Mouse (Mus musculus) megakaryocyte, adult 5-6 weeks (primary cell): ENCODE results near the gene Psmb7. TPM values are rescaled to one million over a fixed set of nuclear protein-coding genes. Genes with fewer than 3 reads are reported as not detected.

Experiments
- ATAC-seq: 2 replicates; pipeline ENCODE4 v1.8.0; 2016; ENCODE audit warnings: mild to moderate bottlenecking, inconsistent platforms; ENCODE audit not compliant: poor library complexity, severe bottlenecking
- total RNA-seq, 2 experiments: library from RNA; stranded (forward) in 1 of 2; stranded (reverse) in 1 of 2; fragments of 153-499, 151-499 nt in 1 of 2; fragments of 221-1000, 200-1000 nt in 1 of 2; gene quantifications; 2 replicates each; pipeline versions ENCODE4 v1.2.3 to v1.2.4; 2015 to 2017

Psmb7 gene
- total RNA-seq, 2 experiments from 2014 or later, result 197 to 268 TPM

DNA sequence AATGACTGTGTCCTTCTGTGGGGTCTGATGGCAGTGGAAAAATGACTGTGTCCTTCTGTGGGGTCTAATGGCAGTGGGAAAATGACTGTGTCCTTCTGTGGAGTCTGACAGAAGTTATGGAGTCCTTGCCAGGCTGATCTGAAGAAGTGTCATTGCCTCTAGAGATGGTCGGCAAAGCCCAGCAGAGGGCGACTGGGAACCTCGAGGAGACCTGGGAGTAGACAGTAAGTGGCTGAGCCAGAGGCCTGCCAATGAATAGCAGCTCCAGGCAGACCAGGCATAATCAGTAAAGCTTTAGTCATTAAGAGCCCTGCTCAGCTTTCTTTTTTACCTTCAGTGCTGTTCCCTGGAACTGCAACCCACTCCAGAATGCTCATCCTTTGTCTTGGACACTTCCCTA lies 2.0 kb upstream of the Psmb7 start:
- 0 out of 2 replicates have a peak, but pooled peaks have one; percentile 29 for ATAC-seq

DNA sequence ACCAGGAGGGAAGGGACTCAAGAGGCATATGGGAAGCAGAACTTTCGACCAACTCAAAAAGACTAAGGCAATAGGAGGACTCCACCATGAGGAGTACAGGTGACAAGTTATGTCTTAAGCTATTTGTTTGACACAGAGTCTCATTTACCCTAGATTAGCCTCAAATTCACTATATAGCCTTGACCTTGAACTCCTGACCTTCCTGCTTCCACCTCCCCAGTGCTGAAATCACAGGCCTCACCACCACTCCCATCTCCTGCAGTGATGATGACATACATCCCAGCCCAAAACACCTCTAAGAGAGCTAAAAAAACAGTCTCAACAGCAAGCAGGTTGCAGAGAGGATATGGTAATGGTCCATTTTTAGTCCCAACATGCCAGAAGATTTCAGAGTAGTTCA lies 2.1 kb downstream of the Psmb7 start:
- no peak for ATAC-seq

DNA sequence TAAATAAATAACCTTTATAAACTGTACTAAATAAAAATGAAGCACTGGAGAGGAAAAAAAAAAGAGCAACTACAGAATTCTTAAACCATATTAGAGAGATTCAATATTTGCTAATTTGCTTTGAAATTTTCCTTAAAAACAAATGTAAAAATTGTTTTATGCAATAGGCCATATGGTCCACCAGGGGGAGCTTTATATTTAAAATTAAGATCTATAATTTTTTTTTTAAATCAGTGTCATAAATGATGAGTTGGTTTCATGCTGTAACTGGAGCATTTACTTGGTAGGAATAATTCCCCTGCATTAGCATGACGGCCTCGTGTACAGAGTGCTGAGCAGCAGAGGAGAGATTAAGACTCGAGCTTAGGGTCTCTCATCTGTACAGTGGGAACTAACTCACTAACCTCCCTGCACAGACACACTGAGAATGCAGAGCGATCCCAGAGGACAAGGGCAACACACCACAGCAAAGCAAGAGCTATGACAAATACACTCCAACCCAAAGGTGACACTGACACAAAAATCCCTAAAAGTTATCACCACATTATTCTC lies 6.1 kb downstream of the Psmb7 start:
- ATAC-seq, result no peak

DNA sequence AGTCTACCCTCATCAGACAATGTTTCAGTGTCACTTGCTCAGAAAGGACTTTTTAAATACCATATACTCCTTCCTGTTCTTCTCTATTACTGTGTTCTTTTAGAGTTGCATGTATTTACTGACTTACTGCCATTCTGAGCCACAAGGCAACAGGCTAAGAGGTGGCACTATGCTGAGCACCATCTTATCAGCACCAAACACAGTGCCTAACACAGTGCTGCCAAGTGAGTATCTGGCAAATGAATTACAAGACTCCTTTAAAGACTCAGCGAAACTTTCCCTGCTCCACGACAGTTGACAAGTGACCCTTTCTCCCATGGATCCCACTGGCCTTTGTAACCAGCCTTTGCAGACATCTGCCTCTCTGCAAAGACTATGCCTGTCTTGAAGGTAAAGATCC lies 13.3 kb downstream of the Psmb7 start:
- ATAC-seq, result no peak

DNA sequence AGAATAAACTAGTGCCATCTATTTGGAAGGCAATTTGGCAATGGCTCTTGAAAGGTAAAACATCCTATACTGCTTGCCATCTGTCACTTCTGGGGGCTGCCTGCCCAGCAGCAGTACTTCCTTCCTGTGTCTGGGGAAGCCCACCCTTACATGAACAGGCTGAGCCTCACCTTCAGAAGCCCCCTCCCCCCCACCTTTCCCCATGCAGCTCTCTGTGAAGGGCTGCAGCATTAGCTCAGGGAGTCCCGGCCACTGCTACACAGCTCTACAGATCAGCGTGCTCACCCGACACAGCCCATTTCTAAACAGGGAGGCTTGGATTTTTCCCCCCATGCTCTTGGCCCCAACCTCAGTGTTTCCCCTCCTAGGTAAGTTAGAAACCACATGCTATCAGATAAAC lies 14.4 kb downstream of the Psmb7 start:
- ATAC-seq, result no peak

DNA sequence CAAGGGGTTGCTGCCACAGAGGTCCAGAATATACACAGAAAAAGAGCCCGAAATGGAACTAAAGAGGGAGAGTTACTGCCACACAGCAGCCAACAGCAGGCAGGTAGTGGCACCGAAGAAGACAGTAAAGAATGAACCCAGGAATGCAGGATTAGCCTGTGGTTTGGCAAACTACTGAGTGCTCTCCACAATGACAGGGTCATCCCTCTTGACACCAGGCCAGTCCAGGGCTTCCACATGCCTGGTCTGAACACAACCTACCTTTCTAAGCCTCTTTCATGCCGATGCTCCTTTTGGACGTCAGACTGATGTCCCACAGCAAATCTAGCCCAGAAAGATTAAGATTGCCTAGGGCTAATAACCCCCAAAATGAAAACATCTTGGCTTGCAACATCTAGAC lies 15.1 kb downstream of the Psmb7 start:
- no peak for ATAC-seq

DNA sequence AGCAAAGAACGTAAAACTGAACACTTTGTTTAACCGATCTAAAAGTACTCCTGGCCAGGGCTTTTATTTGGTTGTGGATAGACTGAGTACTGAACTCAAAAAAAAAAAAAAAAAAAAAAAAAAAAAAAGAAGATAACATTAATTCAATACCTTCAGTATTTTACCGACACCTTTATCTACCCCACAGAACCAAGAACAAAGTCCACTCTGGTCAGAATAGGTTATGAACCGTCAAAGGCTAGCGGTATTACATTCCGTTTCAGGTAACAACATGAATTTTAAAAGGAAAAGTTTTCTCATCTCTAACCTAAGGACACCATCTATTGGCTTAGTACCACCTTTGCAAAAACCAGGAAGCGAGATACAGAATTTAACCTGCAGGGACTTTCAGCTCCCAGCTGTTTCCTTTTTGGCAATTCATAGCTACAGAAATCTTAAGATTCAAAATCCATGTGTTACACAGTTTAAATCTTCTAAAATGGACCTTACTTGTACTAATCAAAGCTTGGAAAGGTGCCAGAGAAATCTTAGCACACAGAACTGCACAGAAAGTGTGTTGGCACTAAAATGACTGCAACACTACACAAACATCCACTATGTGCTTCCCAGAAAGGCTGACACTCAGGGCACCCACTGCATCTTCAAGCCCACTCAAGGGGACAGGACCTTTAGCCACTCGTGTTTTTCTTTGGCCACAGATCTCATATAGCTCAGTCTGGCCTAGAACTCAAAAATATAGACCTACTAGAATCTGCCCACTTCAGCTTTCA lies 19.9 kb downstream of the Psmb7 start:
- ATAC-seq, result no peak

DNA sequence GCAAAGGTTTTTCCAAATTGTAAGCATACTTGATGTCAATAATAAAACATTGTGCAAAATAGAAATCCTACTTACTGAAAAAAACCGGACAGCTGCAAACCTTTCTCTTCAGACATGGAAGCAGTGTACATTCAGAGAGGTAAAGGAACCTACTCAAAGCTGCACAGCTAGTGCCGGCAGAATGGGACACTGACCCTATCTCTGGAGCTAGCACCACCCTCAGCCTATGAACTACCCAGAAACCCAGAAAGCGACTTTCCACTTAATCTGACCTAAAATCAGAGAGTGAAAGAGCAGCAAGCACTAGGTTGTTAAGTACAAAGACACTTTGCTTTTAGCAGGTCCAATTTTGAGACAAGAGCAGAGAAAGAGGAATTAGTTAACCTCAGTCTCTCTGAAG lies 20.5 kb downstream of the Psmb7 start:
- no peak for ATAC-seq

DNA sequence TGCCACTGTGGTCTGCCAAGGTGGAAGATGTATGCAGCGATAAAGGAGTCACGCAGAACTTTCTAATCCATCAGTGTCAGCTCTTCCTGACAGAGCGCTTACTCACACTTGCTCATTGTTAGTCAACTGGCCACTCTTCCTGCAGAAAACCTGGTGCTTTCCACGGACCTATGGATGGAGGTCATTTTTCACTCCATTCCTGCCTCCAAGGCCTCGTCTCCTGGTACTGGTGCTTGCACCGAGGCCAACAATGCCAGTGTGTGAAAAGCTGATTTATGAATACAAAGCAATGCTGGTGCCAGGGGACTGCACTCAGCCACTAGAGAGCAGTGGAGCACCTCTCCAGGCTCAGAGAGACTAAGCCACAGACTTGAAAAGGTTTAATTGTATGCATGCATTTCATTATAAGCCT lies 22.3 kb downstream of the Psmb7 start:
- no peak for ATAC-seq

DNA sequence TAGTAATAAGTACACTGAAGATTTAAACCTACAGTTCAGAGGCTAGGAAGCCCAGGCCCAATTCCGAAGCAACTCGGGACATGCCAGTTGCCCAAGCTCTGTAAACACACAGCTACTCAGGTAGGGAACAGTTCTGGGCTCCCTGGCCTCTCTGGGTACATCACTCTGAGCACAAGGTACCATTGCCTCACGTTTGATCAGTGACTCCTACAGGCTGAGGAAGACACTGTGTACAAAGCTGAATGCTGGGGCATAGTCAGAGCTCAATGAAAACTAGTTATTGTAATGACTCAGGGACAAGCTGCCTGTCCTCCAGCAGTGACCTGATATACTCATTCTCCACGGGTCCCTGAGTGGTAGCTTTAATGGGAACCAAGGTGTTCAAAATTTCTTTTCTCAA lies 22.8 kb downstream of the Psmb7 start:
- no peak for ATAC-seq

DNA sequence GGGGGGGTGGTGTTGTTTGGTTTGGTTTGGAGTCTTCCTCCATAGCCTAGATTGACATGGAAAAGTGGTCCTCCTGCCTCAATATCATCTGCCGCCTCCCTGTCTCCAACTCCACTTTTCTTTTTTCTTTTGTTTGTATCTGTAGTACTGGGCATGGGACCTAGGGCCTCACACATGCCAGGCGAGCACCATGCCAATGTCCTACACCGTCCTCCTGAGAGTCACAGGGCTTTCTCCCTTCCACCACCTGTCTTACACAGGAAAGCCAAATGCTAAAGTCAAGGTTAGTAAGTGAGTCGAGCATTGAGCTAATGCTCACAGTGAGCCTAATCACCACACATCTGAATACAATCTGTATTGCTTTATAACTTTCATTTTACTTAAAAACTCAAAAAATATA lies 24.1 kb downstream of the Psmb7 start:
- no peak for ATAC-seq

DNA sequence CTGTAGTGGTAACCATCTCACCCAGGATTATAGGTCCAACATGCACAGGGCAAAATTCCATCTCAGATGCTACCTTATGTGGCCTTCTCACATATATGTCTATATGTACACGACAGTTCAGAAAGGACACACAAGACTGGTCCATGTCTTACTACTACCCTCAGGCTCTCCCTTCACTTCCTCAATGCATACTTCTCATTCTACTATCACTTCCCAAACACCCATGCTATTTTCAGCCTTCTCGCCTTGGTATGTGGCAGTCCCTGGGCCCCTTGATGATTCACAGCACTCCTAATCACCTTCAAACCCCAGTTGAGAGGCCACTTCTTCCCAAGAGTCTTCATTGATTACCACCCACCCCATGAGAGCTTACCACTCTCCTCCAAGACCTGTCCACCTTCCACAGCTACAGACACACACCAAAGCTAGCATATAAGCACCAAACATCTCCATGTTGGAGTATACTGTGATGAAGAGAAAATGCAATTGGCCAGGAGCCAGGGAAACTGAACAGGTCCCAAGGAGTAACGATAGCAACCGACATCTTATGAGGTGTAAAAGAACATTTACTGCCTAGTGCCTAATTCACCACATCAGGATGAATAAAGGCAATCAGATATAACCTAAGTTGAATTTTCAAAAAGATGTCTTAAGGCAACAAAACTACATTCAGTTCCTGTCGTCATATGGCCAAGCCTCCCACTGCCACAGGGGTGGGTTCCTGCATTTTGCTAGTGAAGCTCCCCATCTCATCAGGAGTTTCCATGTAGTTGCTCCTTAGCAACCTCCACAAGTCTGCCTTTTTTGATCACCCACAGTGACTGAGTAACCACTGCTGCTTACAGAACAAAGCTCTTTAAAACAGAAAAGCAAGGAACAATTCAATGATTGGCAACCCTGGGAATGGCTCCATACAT lies 26.7 kb downstream of the Psmb7 start:
- peak; percentile 62 for ATAC-seq

DNA sequence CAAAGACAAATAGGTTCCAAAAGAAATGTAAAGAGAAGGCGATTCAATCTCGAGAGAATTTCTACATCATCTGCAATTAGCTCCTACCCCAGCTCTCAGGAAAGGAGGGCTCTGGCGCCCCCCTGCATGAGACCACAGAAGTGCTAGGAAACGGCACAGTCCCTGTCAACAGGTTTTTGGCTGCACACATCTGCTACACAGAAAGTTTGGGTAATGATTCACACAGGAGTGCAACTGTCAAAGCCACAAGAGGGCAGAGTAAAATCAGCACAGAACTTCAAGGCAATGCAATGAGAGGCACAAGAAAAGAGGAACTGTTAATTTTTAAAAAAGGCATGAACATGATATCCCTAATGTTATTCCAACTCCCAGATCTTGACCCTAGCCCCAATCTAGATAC lies 27.8 kb downstream of the Psmb7 start:
- ATAC-seq, result peak; percentile 73

DNA sequence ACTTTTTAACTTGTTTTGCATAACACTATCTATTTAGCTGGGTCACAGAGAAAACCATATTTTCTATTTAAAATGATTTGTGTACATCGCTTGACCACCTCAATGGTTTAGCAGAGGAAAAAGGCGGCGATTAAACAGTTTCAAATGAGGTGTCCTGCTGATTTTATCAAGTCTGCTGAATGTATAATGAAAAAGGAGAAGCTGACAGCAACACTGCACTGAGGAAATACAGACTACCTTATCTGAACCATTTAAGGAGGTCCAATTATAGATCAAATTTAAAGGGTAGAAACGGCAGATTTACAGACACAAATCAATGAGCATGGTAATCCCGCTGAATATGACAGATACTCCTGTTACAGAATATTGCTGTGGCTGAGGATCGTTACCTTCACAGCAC lies 29.4 kb downstream of the Psmb7 start:
- ATAC-seq, result no peak

DNA sequence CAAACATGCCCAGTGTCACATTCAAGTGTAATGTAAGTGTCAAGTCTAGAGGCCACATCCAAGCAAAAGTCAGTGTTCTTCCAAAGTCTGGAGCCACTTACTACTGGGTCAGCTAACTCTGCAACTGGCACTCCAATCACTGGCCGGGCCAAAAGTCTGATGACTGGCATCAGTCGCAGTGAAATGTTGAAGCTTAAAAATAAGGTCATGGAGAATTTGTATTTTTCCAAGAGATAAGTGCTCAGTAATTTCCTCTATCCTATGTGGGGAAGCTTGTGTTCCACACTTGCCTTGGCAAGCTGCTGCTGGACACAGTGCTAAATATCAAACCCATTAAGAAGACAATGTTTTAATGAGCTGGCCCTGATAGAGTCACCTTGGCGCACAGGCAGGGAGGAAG lies 30.3 kb downstream of the Psmb7 start:
- no peak for ATAC-seq

DNA sequence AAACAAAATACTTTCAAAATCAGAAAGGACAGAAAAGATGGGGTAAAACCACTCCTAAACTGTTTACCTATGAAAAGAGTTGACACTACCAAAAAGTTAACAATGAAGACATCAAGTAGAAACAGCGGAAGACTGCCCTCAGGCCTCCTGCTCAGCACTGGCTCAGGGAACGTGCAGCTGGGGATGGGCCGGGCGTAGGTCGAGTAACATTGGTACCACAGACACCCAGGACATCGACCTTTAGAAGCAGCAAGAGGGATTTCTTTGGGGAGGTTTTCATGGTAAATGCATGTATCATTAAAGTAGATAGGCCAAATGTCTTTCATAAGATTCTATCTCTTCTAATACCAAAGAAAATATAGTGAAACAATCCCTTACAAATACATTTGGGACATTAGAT lies 31.3 kb downstream of the Psmb7 start:
- ATAC-seq, result no peak

DNA sequence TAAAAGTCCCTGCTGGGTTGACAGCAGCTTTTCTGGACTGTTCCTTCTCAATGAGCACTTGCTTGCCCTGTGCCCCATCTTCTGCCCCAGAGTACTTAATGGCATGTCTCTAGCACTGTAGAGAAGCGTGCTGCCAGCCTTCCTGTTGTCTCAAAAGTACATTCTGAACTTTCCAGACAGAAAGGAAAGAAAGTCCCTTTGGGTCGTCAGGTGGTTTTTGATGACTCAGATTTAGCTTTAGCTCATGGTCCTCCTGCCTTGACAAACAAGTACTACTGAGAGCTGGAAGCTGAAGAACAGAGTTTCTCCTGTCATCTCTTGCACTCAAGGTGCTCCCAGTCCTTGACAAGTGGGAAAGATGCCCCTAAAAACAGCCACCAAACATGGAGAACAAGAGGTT lies 33.7 kb downstream of the Psmb7 start:
- ATAC-seq, result no peak

DNA sequence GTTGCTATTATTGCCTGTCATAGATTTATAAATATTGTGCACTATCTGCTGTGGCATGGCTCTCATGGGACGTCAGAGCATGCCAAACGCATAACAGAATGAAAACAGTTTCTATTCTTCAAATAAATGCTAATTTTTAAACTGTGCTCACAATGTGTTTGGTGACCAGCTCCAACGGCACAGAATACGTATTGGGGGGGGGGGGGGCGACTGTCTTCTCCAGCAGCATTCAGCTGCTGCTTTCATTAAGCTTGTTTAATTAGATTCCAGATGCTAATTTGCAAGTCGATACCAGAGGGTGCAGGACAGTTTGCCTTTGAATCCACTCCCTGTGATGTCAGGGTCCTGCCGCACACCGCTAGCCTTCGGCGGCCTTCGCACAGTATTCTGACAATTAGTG lies 34.6 kb downstream of the Psmb7 start:
- no peak for ATAC-seq

DNA sequence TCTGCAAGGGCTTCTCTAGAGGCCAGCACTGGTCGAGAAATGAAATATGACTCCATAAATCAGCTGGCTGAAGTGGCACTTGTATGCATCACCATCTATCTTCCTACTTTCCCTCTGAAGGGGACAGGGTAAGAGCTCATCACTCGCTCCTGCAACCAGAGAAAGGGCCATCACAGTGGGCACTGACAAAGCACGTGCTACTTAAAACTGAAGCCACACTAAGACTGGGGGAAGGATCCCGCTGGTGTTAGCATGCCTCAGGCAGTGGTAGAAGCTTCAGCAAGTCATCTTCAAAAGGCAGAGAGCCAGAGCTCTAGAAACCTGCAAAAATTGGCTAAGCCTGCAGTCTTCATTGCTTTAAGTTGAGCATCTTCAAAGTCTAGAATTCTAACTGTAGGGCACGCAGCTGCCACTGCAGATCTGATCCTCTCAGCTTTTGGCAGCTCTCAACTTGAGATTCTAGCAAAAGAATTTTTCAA lies 35.0 kb downstream of the Psmb7 start:
- no peak for ATAC-seq

DNA sequence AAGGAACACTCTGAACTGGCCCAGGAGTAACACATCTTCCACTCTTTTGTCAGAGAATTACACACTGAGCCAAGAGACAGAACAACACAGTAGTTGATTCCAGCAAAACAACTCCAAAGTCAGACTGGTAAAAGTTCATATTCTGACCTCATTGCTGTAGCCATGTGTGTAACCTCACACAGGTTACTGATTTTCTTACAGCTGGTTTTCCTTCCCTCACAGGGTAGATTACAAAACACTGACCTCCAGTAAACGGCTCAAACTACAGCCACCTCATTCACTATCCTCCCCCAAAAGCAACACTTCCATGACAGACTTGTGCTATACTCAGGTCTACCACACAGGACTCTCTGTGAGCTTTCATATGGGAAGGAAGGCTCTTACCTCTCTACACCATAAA lies 36.2 kb downstream of the Psmb7 start:
- no peak for ATAC-seq

DNA sequence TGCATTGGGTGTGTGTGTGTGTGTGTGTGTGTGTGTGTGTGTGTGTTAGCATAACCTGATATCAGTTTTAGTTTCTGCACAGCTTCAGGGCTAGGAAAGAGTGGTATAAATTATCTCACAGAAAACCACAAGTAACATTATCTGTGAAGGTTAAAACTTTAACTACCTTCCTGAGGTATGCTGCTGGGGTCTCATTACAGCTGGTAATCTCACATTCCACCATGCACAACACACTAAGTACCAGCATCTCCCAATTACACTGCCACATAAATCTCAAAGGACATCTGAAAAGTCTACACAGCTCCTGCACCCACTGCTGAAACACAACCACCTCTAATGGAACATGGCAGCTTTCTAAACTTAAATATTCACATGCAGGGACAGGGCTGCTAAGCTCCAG lies 43.0 kb downstream of the Psmb7 start:
- no peak for ATAC-seq

DNA sequence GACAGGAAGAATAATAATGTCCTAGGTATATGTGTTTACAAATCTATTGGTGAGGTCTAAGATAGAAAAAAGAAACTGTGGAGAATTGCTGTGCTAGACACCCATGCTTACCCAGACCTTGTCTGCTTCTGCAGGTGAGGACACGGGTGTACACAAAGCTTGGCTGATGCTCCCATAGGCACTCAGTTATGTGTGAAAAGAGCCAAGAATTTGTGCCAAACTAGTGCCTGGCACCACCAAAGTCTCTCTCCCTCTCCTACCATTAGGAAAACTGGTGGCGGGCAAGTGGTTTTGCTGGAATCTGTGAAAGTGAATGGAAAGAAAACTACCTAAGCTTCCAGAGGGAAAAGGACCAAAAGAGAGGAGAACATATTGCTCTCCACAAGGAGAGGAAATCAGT lies 45.5 kb downstream of the Psmb7 start:
- no peak for ATAC-seq
